Mouse (Mus musculus) myocyte (in vitro differentiated cells): ENCODE results near the gene Med15.

Source experiments
- CEBPB ChIP-seq: IDR thresholded peaks from 2 replicates; pipeline ENCODE4 v1.6.1; 2011; ENCODE audit warnings: mild to moderate bottlenecking, moderate library complexity; ENCODE audit not compliant: poor library complexity, insufficient read depth, severe bottlenecking
- E2F4 ChIP-seq: IDR thresholded peaks from one replicate; pipeline ENCODE4 v1.6.1; 2011; ENCODE audit warnings: mild to moderate bottlenecking, control low read depth, moderate library complexity; ENCODE audit not compliant: insufficient read depth
- MAX ChIP-seq: IDR thresholded peaks from one replicate; pipeline ENCODE4 v1.6.1; 2011; ENCODE audit warnings: low read depth, mild to moderate bottlenecking, control low read depth
- MYOD1 ChIP-seq, 3 experiments: IDR thresholded peaks; one replicate each; pipeline ENCODE4 v1.6.1; 2011; ENCODE audit warnings: control low read depth in 2 of 3, low read depth in 2 of 3, mild to moderate bottlenecking in 2 of 3, moderate library complexity in 1 of 3; ENCODE audit not compliant: insufficient read length in 2 of 3, control insufficient read depth in 1 of 3
- POLR2A ChIP-seq: IDR thresholded peaks from one replicate; pipeline ENCODE4 v1.6.1; 2011; ENCODE audit warnings: low read depth, mild to moderate bottlenecking, control low read depth, moderate library complexity; ENCODE audit not compliant: insufficient read length
- SRF ChIP-seq: IDR thresholded peaks from one replicate; pipeline ENCODE4 v1.6.1; 2011; ENCODE audit warnings: low read depth; ENCODE audit not compliant: control insufficient read depth, insufficient read length
- TCF12 ChIP-seq: IDR thresholded peaks from one replicate; pipeline ENCODE4 v1.6.1; 2011; ENCODE audit warnings: mild to moderate bottlenecking, control low read depth; ENCODE audit not compliant: poor library complexity, insufficient read depth, severe bottlenecking
- USF1 ChIP-seq: IDR thresholded peaks from one replicate; pipeline ENCODE4 v1.6.1; 2011; ENCODE audit warnings: low read depth, mild to moderate bottlenecking, control low read depth, moderate library complexity

DNA sequence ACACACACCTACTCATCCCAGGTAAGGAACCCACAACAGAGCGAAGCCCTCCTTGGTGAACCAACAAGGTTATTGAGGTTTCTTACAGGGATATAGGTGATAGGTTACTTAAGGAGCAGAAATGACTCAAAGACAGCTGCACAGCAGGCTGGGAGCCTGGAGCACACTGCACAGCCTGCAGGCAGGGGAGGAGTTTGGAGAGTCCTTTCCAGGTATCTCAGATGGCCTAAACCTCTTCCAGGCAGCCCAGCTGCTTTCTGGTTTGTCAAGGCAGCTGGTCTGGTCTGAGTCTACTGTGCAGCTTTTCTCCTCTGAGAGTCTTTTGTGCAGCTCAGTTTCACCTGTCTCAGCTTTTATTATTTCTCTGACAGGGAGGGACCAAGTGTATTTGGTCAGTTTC is 25.1 kb upstream of the Med15 start:
- no peak for TF ChIP-seq CEBPB
- TF ChIP-seq POLR2A, result no peak
- TF ChIP-seq USF1, result no peak
- peak in 2 of 3 experiments; percentile 35 to 82 for TF ChIP-seq MYOD1 (IDR thresholded peaks at IDR 0.05; ENCODE audit: control insufficient read depth in 1 of 3, insufficient read length in 2 of 3, low read depth in 2 of 3)
- no peak for TF ChIP-seq E2F4
- TF ChIP-seq TCF12, result peak; percentile 11
- no peak for TF ChIP-seq MAX
- no peak for TF ChIP-seq SRF
